Comparison of ENCODE assay signal across 11 mouse cellular contexts in genomic region chr7:18679772-18680171, GRCm38 (mm10). TPM values are rescaled to one million over a fixed set of nuclear protein-coding genes. Genes with fewer than 3 reads are reported as not detected.
DNase-seq lines count a peak whose midpoint lies in the region; ATAC-seq and TF ChIP-seq lines count a peak whose summit lies in the region.
"Had no signal": no experiment of that assay in that cellular context is flagged by ENCODE, and none has a peak within 500 bp of the region (broad histone marks: within the 10 kb centered on the region; RNA-seq: fewer than 3 reads in every experiment).

No protein-coding gene starts in this region.

- peak; percentile 6 for DNase-seq in adrenal gland, adult 2 months
- no peak for DNase-seq in adrenal gland, adult 8-10 months
- peak; percentile 11 for DNase-seq in lung, adult 2 months
- no peak for DNase-seq in lung, postnatal 25 days (ENCODE audit: low spot score)
- DNase-seq in embryo, embryonic 11.5 days (ENCODE audit: low read depth, low spot score): peak; percentile 17
- peak; percentile 2 to 3 for DNase-seq in layer of hippocampus, postnatal 36 days
- DNase-seq in ovary, adult 18-20 months (ENCODE audit: low spot score): no peak

- no peaks in the 10 kb centered on the region for H3K4me1 ChIP-seq in lung, adult 2 months (ENCODE audit: control insufficient read depth, insufficient read depth, low read length)
- no peaks in the 10 kb centered on the region for H3K4me1 ChIP-seq in midbrain, embryonic 16.5 days (ENCODE audit: control insufficient read depth, insufficient read depth, low read length)

- no peak for TF ChIP-seq POLR2A in lung, adult 2 months (IDR thresholded peaks at IDR 0.05; ENCODE audit: borderline replicate concordance, extremely low read depth, low read depth, low read length)

- H3K36me3 ChIP-seq in midbrain, embryonic 16.5 days (ENCODE audit: control insufficient read depth, insufficient read depth, low read length): no peaks in the 10 kb centered on the region

- no peak overlapping the region for H3K9ac ChIP-seq in midbrain, embryonic 16.5 days (ENCODE audit: low read depth, low read length)

- no peak overlapping the region for H3K27ac ChIP-seq in midbrain, embryonic 16.5 days (ENCODE audit: low read length)

- H3K4me3 ChIP-seq in lung, adult 2 months (replicated peaks; ENCODE audit: extremely low read depth, low read depth, low read length): no peak overlapping the region
- H3K4me3 ChIP-seq in midbrain, embryonic 16.5 days (ENCODE audit: low read depth, low read length): no peak overlapping the region

- no peak overlapping the region for H3K4me2 ChIP-seq in midbrain, embryonic 16.5 days (ENCODE audit: low read length)

- peak; percentile 48; the same call in 1 of the 2 replicates for ATAC-seq in midbrain, embryonic 16.5 days

- TF ChIP-seq CTCF in lung, adult 2 months (IDR thresholded peaks at IDR 0.05; ENCODE audit: insufficient read depth, low read length): peak; percentile 54

- WGBS in lung, adult 2 months: 47% methylated on average over 2 of the region's 2 CpGs
- 39% methylated on average over 2 of the region's 2 CpGs for WGBS in midbrain, embryonic 16.5 days

- H3K9me3 ChIP-seq in midbrain, embryonic 16.5 days (replicated peaks; ENCODE audit: control insufficient read depth, low read length, poor library complexity, severe bottlenecking): no peaks in the 10 kb centered on the region

- H3K27me3 ChIP-seq in midbrain, embryonic 16.5 days (ENCODE audit: control insufficient read depth, insufficient read depth, low read depth, low read length): no peaks in the 10 kb centered on the region

RNA-seq across cellular contexts. Expression of gene Psg20, which starts 6.2 kb away (rescaled TPM):
- total RNA-seq in adrenal gland, adult 2 months (2021): not detected
- not detected in 2 replicates for polyA plus RNA-seq in adrenal gland, adult 2 months (2012; rRNA removed)
- not detected for total RNA-seq in adrenal gland, adult 8-10 months (2022)
- polyA plus RNA-seq in lung, adult 2 months (2012; rRNA removed): not detected in 2 replicates
- not detected for total RNA-seq in layer of hippocampus, postnatal 36 days (2021)
- polyA plus RNA-seq in midbrain, embryonic 16.5 days (2015; fragmentation: Nextera tagmentation; extraction: Ambion mirVana): not detected in 2 replicates
- polyA plus RNA-seq: C2C12; frontal cortex, adult 2 months; lung, embryonic 16.5 days had no signal

RNA-seq across cellular contexts. Expression of gene Psg21, which starts 23.2 kb away (rescaled TPM):
- not detected for total RNA-seq in adrenal gland, adult 2 months (2021)
- not detected in 2 replicates for polyA plus RNA-seq in adrenal gland, adult 2 months (2012; rRNA removed)
- not detected for total RNA-seq in adrenal gland, adult 8-10 months (2022)
- polyA plus RNA-seq in lung, adult 2 months (2012; rRNA removed): not detected in 2 replicates
- total RNA-seq in layer of hippocampus, postnatal 36 days (2021): not detected
- polyA plus RNA-seq in midbrain, embryonic 16.5 days (2015; fragmentation: Nextera tagmentation; extraction: Ambion mirVana): not detected in 2 replicates
- polyA plus RNA-seq: C2C12; lung, embryonic 16.5 days had no signal

RNA-seq across cellular contexts. Expression of gene Psg22, which starts 38.1 kb away (rescaled TPM):
- total RNA-seq in adrenal gland, adult 2 months (2021): not detected
- polyA plus RNA-seq in adrenal gland, adult 2 months (2012; rRNA removed): not detected in 2 replicates
- not detected for total RNA-seq in adrenal gland, adult 8-10 months (2022)
- polyA plus RNA-seq in lung, adult 2 months (2012; rRNA removed): not detected in 2 replicates
- not detected for total RNA-seq in layer of hippocampus, postnatal 36 days (2021)
- not detected in 2 replicates for polyA plus RNA-seq in midbrain, embryonic 16.5 days (2015; fragmentation: Nextera tagmentation; extraction: Ambion mirVana)
- polyA plus RNA-seq: C2C12; lung, embryonic 16.5 days had no signal

Comparison
In these comparisons a context has a peak if more than half of its experiments do, and no peak if none do; other contexts are left out.
1. DNase-seq: peak in adrenal gland, adult 2 months (single experiment), lung, adult 2 months (single experiment), embryo, embryonic 11.5 days (single experiment) and layer of hippocampus, postnatal 36 days (2 of 2); none in adrenal gland, adult 8-10 months (single experiment), lung, postnatal 25 days (single experiment) and ovary, adult 18-20 months (single experiment).